Mouse (Mus musculus) C2C12 (cell line): ENCODE data around the gene Dbf4.

Source experiments
- CTCF ChIP-seq: IDR thresholded peaks from one replicate; pipeline ENCODE4 v1.5.1; 2011; ENCODE audit not compliant: control insufficient read depth, insufficient read depth, insufficient read length
- MAX ChIP-seq: IDR thresholded peaks from one replicate; pipeline ENCODE4 v1.6.1; 2011; ENCODE audit warnings: mild to moderate bottlenecking, control low read depth
- MYOD1 ChIP-seq: IDR thresholded peaks from one replicate; pipeline ENCODE4 v1.6.1; 2011; ENCODE audit warnings: low read depth; ENCODE audit not compliant: control insufficient read depth, insufficient read length
- MYOG ChIP-seq: IDR thresholded peaks from one replicate; pipeline ENCODE4 v1.6.1; 2011; ENCODE audit not compliant: control insufficient read depth, insufficient read length; ENCODE audit errors: extremely low read depth
- USF1 ChIP-seq: IDR thresholded peaks from one replicate; pipeline ENCODE4 v1.6.1; 2011; ENCODE audit warnings: low read depth, mild to moderate bottlenecking, control low read depth, moderate library complexity

DNA sequence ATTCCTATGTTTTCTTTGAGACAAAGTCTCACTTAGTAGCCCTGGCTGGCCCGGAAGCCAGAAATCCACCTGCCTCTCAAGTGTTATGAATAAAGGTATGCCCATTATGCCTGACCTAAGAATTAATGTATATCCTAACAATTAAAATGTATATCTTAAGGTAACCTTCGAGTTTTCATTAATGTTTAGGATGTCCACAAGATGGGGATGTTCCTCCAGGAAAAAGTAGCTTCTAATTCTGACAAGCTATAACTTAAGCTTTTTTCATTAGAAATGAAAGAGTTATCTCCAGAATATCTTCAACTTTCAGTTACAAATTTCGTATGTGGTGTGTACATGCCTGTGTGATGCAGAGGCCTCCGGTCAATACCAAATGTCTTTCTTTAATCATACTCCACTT is 13.8 kb downstream of the Dbf4 start:
- TF ChIP-seq CTCF = no peak
- no peak for TF ChIP-seq USF1
- no peak for TF ChIP-seq MAX
- TF ChIP-seq MYOG = no peak
- TF ChIP-seq MYOD1 = no peak
